Mouse (Mus musculus): ENCODE results near the gene Gm5617.
A peak's percentile ranks its signal among the peaks of the same experiment; 100 is the strongest.
"Not testable (repeated sequence)": the region's sequence is repeated elsewhere in the genome, so short reads cannot be mapped to it uniquely, and the experiment has no call there.

The Gm5617 gene

GRCm38 (mm10) chr9:48494817-48495547 lies at the start of gene Gm5617, which contains the start of gene Rbm7:
Gene Gm5617, plus strand, starts transcription at chr9:48495442.
Gene Rbm7, minus strand, starts transcription at chr9:48495299.
- peak; percentile 86 to 92 for DNase-seq (ENCODE audit: low spot score in 2 of 2)

GRCm38 (mm10) chr9:48447783-48448209 lies 47.4 kb upstream of the Gm5617 start:
- DNase-seq (ENCODE audit: low spot score in 2 of 2), result peak in 1 of 2 experiments; percentile 28

- DNase-seq (ENCODE audit: low spot score in 2 of 2), result no peak
Measured at GRCm38 (mm10) chr9:48450066-48450465, 45.2 kb upstream of the Gm5617 start.

- DNase-seq (ENCODE audit: low spot score in 2 of 2), result no peak
Measured at GRCm38 (mm10) chr9:48455961-48456360, 39.3 kb upstream of the Gm5617 start.

GRCm38 (mm10) chr9:48458879-48459278 lies 36.4 kb upstream of the Gm5617 start:
- no peak for DNase-seq (ENCODE audit: low spot score in 2 of 2)

- DNase-seq (ENCODE audit: low spot score in 2 of 2), result no peak
Measured at GRCm38 (mm10) chr9:48459391-48459790, 35.9 kb upstream of the Gm5617 start.

- no peak for DNase-seq (ENCODE audit: low spot score in 2 of 2)
Measured at GRCm38 (mm10) chr9:48460720-48461119, 34.5 kb upstream of the Gm5617 start.

GRCm38 (mm10) chr9:48461545-48461944 lies 33.7 kb upstream of the Gm5617 start:
- no peak for DNase-seq (ENCODE audit: low spot score in 2 of 2)

- DNase-seq (ENCODE audit: low spot score in 2 of 2), result no peak
Measured at GRCm38 (mm10) chr9:48465671-48466070, 29.6 kb upstream of the Gm5617 start.

GRCm38 (mm10) chr9:48466804-48467203 lies 28.4 kb upstream of the Gm5617 start:
- peak; percentile 54 to 77 for DNase-seq (ENCODE audit: low spot score in 2 of 2)

- DNase-seq (ENCODE audit: low spot score in 2 of 2), result not testable (repeated sequence)
Measured at GRCm38 (mm10) chr9:48467471-48467870, 27.8 kb upstream of the Gm5617 start.

GRCm38 (mm10) chr9:48472441-48473025 lies 22.7 kb upstream of the Gm5617 start:
- no peak for DNase-seq (ENCODE audit: low spot score in 2 of 2)

- DNase-seq (ENCODE audit: low spot score in 2 of 2), result no peak
Measured at GRCm38 (mm10) chr9:48473131-48473530, 22.1 kb upstream of the Gm5617 start.

- no peak for DNase-seq (ENCODE audit: low spot score in 2 of 2)
Measured at GRCm38 (mm10) chr9:48474367-48474766, 20.9 kb upstream of the Gm5617 start.

GRCm38 (mm10) chr9:48476236-48477165 lies 18.7 kb upstream of the Gm5617 start:
- DNase-seq (ENCODE audit: low spot score in 2 of 2), result no peak

GRCm38 (mm10) chr9:48478808-48479207 lies 16.4 kb upstream of the Gm5617 start:
- DNase-seq (ENCODE audit: low spot score in 2 of 2), result no peak

- DNase-seq (ENCODE audit: low spot score in 2 of 2), result no peak
Measured at GRCm38 (mm10) chr9:48479838-48480410, 15.3 kb upstream of the Gm5617 start.

GRCm38 (mm10) chr9:48480411-48481213 lies 14.6 kb upstream of the Gm5617 start, which contains the start of gene Rexo2:
Gene Rexo2, minus strand, starts transcription at chr9:48480623.
- DNase-seq (ENCODE audit: low spot score in 2 of 2), result peak; percentile 87 to 91

- DNase-seq (ENCODE audit: low spot score in 2 of 2), result no peak
Measured at GRCm38 (mm10) chr9:48481214-48482134, 13.8 kb upstream of the Gm5617 start.

GRCm38 (mm10) chr9:48495548-48495932 lies 298 bp downstream of the Gm5617 start:
- DNase-seq (ENCODE audit: low spot score in 2 of 2), result no peak

All from spleen, postnatal 14 days (tissue).